Mouse (Mus musculus) CD4-positive, CD25-positive, alpha-beta regulatory T cell, adult 9 weeks (primary cell): ENCODE results near the gene Rps9. TPM values are rescaled to one million over a fixed set of nuclear protein-coding genes. Genes with fewer than 3 reads are reported as not detected.

Source experiments
- polyA plus RNA-seq: library from polyadenylated mRNA; unstranded; fragments of 100-300 nt; shearing (Covaris generic); gene quantifications from one replicate; pipeline ENCODE4 v1.2.1, GENCODE M21; 2017

Rps9 gene
- polyA plus RNA-seq, result 2,488 TPM

DNA sequence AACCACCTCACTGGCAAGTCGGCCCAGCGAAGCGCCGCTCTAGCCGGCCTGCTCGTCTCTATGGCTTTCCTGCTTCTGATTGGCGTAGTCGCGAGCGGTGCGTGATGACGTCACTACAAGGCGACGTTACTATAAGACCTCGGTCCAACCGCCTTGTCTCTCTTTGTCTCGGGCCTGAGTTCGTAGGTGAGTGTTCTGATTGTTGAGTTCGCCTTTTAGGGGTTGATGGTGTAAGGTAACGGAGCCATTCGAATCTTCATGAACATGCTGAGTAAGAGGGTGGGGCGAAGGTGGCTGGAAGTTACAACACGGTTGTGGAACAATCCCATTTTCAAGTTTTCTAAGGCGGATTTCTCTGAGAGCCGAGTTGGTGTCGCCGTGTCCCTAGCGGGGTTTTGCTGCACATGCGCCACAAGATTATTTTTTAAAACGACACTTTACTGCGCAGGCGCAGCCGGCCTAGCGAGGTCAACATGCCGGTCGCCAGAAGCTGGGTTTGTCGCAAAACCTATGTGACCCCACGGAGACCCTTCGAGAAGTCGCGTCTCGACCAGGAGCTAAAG, at the start of gene Rps9:
Rps9 (plus strand) TSS at position 115 of the 563 bp plus-strand sequence.

DNA sequence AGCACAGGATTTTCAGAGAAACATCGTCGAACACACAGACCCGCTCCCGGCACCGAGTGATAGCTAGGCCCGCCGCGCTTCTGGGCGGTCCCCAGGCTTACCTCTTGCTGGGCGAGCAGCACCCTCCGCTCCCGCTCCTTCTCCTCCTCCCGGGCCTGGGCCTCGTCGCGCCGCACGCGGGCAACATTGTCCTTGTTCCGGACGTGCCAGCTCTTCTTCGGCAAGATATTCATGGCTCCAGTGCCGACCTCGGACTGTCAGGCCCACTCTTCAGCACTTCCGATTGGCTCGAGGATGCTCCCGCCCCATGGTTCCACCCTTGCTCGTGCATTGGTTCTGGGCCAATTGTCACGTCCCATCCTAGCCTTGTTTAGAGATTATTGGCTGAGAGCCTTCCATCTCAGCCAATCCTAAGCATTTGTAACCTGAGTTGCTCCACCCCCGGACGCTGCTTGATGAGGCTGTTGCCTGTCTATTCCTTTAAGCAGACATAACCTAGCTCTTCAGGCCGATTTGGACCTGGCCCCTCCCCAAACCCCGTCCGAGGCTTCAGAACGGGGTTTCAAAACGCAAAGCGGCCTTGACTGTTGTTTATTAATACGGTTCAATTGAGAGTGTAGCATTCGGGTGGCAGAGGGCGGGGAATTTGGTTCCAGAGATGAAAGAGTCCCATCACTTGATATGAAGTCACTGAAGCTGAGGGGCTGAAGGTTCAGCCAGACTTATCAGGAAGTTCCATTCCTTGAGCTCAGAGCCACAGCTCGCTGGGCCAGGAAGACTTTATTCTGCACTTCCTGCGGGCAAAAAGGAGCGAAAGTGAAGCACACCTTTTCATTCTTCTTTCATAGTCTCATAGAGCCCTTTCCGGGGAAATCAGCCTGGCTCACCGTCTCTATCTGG, 38.3 kb upstream of the Rps9 start, which contains the start of gene Leng1:
Leng1 (minus strand) TSS at position 626 of the 900 bp plus-strand sequence.

DNA sequence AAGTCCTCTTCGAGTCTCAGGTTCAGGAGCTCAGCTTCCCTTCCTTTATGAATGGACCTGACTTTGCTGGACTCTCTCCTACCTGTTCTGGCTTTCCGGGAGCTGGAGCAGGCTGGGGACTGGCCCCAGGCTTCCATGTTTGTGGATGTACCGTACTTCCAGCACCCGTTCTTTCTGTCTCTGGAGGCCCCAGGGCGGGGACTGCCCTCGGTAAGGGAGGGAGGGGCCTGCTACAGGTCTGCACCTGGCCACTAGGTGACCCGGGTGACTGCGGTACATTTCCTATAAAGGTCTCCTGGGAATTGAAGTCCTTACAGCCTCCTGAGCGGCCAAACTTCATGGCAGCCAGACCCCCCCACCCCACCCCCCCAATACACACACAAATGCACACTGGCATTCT, 26.5 kb upstream of the Rps9 start, which contains the start of gene Tmc4:
Tmc4 (minus strand) TSS at position 212 of the 400 bp plus-strand sequence.

DNA sequence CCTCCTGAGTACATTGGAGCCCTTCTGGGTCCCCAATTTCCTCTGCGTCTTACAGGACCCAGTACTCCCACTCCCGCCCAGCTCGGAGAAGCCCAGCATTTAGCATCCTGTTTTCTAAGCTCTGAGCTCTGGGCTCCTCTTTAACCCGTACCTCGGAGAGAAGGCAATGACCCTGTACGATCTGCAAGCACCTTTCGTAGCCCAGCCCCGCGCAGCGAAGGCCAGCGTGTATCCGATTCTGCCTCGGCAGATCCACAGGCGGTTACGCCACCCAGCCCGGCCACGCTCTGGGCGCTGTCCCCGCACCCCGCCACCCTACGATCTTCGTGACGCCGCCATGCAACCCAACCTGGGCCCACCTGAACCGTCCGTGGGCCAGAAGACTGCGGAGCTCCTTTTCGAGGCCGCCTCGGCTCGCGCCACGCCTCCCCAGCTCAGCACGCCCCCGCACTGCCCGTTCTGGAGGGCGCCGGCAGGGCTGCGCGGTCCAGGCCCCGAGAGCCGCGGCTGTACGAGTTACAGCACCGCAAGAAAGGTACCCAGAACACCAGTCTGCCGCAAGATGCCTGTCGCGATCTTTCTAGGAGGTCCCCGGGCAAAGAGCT, 11.3 kb upstream of the Rps9 start, which contains the start of gene Tsen34:
Tsen34 (plus strand) TSS at position 482 of the 605 bp plus-strand sequence.

DNA sequence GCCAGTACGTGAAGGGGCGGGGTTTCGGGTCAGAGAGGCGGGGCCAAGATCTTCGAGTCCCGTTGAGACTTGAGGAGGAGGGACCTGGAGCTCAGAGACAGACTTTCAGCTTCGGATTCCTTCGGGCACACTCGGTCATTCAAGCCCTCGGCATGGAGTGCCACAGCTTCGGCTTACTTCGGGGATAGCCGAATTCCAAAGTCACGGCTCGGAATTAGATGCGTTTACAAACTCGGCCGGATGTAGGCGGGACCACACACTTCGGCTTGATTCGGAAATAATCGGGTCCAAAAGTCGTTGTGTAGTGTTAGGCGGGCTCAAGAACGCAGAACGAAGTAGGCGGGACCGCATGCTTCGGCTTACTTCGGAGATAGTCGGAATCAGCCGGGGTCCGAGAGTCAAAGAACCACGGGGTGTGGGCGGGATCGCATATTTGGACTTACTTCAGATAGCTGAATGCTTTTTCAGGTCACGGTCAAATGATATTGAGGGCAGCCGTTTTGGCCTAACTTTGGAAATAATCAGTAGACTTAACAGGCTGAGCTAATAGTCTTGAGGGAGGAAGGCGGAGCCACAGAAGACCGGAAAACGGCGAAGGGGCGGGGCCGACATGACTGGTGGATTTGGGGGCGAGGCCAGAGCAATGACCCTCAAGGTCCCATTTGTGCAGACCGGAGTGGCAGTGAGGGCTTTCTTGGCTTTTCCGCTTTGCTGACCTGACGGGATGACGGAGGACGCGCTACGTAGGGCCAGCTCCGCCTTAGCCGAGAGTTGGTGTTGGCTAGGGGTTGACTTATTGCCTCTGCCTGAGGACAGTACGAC, 10.6 kb upstream of the Rps9 start, which contains the start of gene Mboat7:
Mboat7 (minus strand) TSS at position 537 of the 822 bp plus-strand sequence.

DNA sequence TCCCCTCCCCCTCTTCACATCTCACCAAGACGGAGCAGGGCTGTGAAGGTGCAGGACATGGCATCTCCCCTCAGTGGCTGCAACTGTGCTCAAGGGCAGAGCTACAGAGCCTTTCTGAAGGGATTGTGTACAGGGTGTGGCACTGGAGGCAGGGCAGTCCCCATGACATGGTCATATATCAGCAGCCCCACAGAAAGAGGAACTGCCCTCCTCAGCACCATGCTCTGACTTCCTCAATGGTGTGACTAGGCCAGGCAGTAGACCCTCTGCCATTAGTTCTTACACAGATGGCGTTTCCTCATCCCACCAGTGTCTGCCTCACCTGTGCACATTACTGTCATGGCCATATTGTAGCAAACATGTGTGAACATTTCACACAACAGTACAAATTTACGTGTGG, 16.5 kb downstream of the Rps9 start, which contains the start of gene Pirb:
Pirb (minus strand) TSS at position 124 of the 400 bp plus-strand sequence.

Other genes starting within 250 kb of the Rps9 start
- gene Tarm1, start 201.4 kb upstream of the Rps9 start, polyA plus RNA-seq, result not detected
- gene Oscar, start 87.8 kb upstream of the Rps9 start, polyA plus RNA-seq, result not detected
- gene Ndufa3, start 86.6 kb upstream of the Rps9 start, polyA plus RNA-seq, result 559 TPM
- 46.3 TPM for gene Tfpt, start 74.1 kb upstream of the Rps9 start, polyA plus RNA-seq
- 98.0 TPM for gene Prpf31, start 74.0 kb upstream of the Rps9 start, polyA plus RNA-seq
- 121 TPM for gene Cnot3, start 58.7 kb upstream of the Rps9 start, polyA plus RNA-seq
- 33.1 TPM for gene Leng1, start 38.2 kb upstream of the Rps9 start, polyA plus RNA-seq
- 6.5 TPM for gene Tmc4, start 26.4 kb upstream of the Rps9 start, polyA plus RNA-seq
- 11.5 TPM for gene Tsen34, start 11.1 kb upstream of the Rps9 start, polyA plus RNA-seq
- gene Mboat7, start 10.5 kb upstream of the Rps9 start, polyA plus RNA-seq, result 53.0 TPM
- gene Pirb, start 16.4 kb downstream of the Rps9 start, polyA plus RNA-seq, result 0.93 TPM
- gene Gm15448, start 121.7 kb downstream of the Rps9 start, polyA plus RNA-seq, result not detected
- 0.32 TPM for gene Pira2, start 141.1 kb downstream of the Rps9 start, polyA plus RNA-seq
- gene Gm14548, start 194.1 kb downstream of the Rps9 start, polyA plus RNA-seq, result 0.69 TPM
- gene Lilra6, start 211.5 kb downstream of the Rps9 start, polyA plus RNA-seq, result not detected